Mouse (Mus musculus): ENCODE results near the gene Olfr1415.
"Not testable (repeated sequence)": the region's sequence is repeated elsewhere in the genome, so short reads cannot be mapped to it uniquely, and the experiment has no call there.

Olfr1415 gene

GRCm38 (mm10) chr1:92496001-92496400, at the start of gene Olfr1415:
Gene Olfr1415 (minus strand): TSS chr1:92496101.
- no peak for DNase-seq (ENCODE audit: low spot score in 2 of 2)

DNA sequence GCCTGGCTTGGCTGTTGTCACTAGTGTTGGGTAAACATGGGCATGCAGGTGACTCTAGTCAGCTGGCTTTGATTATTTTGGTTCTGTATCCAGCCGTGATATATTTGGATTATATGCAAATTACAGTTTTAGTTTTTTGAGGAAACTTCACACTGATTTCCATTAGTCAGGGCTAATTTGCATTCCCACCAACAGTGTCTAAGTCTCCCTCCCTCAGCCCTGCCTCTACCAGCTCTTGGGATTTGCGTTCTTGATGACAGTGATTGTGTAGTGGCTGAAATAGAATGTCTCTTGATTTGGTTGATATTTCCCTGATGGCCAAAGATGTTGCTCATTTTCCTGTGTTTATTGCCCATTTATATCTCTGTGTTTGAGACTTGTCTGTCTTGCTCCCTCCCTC, 43.2 kb upstream of the Olfr1415 start:
- no peak for DNase-seq (ENCODE audit: low spot score in 2 of 2)

- no peak for DNase-seq (ENCODE audit: low spot score in 2 of 2)
Measured at GRCm38 (mm10) chr1:92536972-92537371, 41.1 kb upstream of the Olfr1415 start.

- no peak for DNase-seq (ENCODE audit: low spot score in 2 of 2)
Measured at GRCm38 (mm10) chr1:92523764-92524163, 27.9 kb upstream of the Olfr1415 start.

GRCm38 (mm10) chr1:92521376-92521775, 25.5 kb upstream of the Olfr1415 start:
- DNase-seq (ENCODE audit: low spot score in 2 of 2) = peak in 1 of 2 experiments; percentile 23

- peak; percentile 32 to 65 for DNase-seq (ENCODE audit: low spot score in 2 of 2)
Measured at GRCm38 (mm10) chr1:92519046-92519445, 23.1 kb upstream of the Olfr1415 start.

DNA sequence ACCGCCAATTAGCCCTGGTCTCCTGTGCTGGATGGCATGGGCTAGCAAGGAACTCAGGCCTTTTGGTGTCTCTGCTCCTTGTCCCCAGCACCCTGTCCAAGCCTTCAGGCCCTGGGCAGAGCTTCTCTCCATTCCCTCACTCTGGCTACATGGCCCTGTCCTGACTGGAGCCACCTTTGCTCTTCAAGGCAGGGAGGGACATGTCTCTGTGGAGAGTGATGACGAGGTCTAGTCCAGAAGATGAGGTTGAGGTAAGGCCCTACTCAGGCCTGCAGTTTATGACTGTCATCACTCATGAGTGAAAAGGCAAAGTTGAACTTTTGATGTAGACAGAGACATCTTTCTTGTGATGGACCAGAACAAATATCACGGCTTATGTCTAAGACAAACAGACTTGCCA, 22.7 kb upstream of the Olfr1415 start, which contains the start of gene Olfr1414:
Olfr1414 (minus strand) TSS at position 101 of the 400 bp plus-strand sequence.
- DNase-seq (ENCODE audit: low spot score in 2 of 2) = no peak

DNA sequence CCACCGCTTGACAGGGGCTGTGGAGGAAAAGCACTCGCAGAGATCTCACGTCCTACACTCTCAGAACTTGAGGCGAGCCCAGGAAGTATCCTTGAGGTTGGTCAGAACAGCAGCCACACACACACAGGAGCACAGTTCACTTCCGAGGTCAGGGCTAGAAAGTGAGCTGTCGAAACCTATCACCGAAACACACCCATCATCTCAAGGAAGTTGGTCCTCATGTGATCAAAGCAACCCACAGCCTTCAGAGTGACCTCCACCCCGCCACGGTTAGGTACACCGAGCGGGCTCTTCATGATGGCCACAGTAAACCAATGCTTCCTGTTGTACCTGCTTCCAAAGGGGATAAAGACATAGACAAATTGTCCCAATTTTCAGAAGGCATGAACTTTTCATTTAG, 19.5 kb upstream of the Olfr1415 start:
- DNase-seq (ENCODE audit: low spot score in 2 of 2) = no peak

DNA sequence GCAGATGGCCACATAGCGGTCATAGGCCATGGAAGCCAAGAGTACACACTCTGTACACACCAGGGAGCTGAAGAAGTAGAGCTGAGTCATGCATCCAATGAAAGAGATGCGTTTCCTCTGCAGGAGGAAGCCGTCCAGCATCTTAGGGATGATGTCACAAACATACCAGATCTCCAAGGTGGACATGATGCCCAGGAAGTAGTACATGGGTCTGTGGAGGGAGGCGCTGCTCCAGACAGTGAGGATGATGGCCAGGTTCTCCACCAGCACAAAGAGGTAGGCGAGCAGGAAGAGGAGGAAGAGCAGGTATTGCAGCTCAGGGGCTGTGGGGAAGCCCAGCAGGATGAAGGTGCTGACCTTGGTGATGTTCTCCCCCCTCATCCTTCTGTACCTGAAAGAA, 15.7 kb upstream of the Olfr1415 start:
- DNase-seq (ENCODE audit: low spot score in 2 of 2) = not testable (repeated sequence)

DNA sequence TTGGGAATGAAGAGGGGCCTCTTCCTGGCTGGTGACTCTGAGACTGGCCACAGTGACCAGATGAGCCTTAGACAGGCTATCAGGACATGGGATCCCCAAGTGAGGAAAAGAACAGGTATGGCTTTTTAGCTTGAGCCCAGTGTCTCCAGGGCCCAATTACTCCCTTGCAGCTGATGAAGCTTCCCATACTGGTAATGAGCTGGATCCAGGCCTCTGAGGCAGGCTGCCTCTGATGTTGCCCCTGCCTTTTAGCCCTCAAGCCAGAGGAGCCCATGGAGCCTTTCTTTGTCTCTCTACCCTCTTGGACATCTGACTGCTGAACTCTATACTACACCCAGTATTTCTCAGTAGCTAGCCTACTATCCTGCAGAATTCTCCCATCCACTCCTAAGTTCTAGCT, 10.9 kb downstream of the Olfr1415 start, which contains the start of gene Olfr1416:
Olfr1416 (minus strand) TSS at position 101 of the 400 bp plus-strand sequence.
- no peak for DNase-seq (ENCODE audit: low spot score in 2 of 2)

DNA sequence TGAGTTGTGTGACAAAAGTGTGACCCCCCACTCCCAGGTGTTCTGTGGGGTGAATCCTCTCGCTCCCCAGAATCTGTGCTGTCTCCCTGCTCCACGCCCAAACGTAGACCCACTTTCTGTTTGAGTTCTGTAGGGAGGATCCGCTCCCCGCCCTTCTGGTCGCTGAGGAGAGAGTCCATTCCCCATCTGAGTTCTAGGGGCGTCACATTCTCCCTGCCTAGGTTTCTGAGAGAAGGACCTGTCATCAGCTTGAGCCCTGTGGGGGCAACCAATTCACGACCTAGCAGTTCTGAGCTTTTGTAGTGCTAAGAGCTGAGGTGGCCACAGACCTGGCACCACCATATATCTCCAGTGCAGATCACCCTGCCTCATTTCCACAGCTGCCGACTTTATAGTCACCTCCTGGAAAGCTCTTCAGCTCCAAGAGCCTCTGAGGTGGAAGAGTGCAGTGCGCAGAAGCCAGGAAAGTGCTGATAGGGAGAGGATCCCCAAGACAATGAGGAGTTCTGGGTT, 21.8 kb downstream of the Olfr1415 start:
- no peak for DNase-seq (ENCODE audit: low spot score in 2 of 2)

DNA sequence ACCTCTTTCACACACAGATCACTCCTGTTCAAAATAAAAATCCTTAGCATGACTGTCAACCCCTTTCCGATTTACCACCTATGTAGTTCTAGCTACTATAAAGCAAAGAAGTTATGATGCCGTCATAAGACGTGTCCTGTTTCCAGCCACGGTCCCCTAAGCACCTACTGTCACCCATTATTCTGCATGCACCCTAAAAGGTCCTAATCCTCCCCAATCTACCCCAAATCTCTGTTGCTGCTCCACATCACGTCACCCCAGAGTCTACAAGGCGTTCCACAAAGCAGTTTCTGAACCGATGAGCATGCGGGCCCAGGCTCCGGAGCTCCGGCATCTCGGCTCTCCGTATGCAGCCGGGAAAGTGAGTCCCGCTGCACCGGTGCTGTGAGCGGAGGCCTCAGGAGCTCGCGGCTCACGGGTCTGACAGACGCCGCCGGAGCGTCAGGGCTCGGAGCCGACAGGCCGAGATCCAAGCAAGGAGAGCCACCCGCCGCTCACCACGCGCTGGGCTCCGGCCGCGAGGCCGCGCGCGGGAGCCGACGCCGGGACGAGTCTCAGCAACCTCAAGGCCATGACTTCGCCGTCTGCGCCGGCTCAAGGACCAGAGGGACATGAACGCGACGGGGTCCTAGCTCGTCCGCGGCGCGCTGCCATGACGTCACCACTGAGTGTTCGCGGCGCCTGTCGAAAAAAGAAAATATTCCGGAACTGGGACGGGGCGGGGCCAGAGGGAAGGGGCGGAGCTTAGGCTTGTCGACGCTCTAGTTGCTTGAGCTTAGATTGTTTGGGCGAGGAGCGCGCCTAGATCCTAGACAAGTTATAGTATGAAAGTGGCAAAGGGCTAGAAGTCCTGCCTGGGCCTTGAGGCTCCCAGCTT, 22.5 kb downstream of the Olfr1415 start, which contains the start of gene Ndufa10:
Ndufa10 (minus strand) TSS at position 696 of the 877 bp plus-strand sequence.
- DNase-seq (ENCODE audit: low spot score in 2 of 2) = peak; percentile 76 to 93

DNA sequence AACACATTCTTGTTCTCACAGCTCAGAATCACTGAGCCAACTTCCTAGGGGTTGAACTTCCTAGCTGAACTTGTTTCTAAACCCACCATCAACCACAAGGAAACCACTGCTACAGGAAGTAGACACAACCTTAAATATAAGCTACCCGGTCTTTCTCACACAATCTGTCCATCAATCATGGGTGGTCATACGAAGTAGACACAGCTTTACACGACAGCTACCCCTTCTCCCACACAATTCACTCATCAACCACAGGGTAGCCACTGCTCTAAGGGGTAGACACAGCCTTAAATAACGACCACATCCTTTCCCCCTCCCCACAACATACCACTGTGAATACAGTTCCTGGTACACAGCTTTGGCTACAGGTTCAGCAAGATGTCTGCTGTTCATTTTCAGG, 27.0 kb downstream of the Olfr1415 start:
- DNase-seq (ENCODE audit: low spot score in 2 of 2) = no peak

- no peak for DNase-seq (ENCODE audit: low spot score in 2 of 2)
Measured at GRCm38 (mm10) chr1:92458416-92458815, 37.5 kb downstream of the Olfr1415 start.

- DNase-seq (ENCODE audit: low spot score in 2 of 2) = no peak
Measured at GRCm38 (mm10) chr1:92457758-92458157, 38.1 kb downstream of the Olfr1415 start.

- peak in 1 of 2 experiments; percentile 31 for DNase-seq (ENCODE audit: low spot score in 2 of 2)
Measured at GRCm38 (mm10) chr1:92453751-92454445, 42.0 kb downstream of the Olfr1415 start.

DNA sequence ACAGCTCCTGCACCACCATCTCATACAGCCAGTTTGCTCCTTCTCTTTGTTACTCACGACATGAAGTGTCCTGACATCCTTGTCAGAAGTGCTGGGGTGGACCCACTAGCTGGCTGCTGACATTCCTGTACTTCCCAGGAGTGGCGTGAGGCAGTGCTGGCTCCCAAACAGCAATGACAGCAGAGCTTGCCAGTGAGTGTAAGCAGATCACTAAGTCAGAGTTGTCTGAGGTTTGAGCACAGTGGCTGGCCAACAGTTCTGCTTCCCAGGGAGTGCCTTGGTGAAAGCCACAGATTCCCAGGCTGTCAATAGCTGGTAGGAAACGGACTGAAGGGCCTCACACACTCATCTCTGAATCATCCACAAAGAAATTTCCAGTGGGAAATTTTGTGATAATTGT, 47.6 kb downstream of the Olfr1415 start:
- DNase-seq (ENCODE audit: low spot score in 2 of 2) = no peak

- no peak for DNase-seq (ENCODE audit: low spot score in 2 of 2)
Measured at GRCm38 (mm10) chr1:92441453-92442063, 54.3 kb downstream of the Olfr1415 start.

DNA sequence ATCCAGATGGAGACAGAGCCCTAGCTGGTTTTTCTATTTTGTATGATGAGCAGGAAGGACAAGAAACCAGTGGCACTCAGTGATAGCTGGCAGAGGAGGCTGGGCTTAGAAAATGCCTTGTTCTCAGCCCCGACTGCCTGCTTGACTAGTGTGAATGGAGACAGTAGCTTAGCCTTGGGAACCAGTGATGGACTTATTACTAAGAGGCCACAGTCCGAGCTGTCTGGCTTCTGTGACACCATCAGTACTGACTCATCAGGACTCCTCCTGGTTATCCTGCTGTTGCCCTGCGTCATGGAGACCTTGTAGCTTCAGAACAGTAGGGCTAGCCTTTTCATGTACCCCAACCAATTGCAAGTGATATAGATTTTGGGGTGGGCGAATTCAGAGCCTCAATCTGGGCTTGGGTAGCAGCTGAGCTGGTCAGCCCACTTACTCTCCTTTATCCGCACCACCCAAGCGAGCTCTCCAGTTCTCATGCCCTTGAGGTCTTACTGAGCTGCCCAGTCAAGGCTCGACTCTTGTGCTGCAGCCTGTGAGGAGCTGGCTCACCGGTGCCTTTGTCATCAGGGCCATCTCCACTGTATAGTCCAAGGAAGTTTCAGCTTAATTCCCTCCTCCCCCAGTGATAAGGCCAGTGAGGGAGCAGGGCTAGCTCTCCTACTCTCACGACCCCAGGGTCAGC, 55.7 kb downstream of the Olfr1415 start:
- no peak for DNase-seq (ENCODE audit: low spot score in 2 of 2)
